Mouse (Mus musculus) megakaryocyte, adult 5-6 weeks (primary cell): Measurements from ENCODE around the gene Rrn3. TPM values are rescaled to one million over a fixed set of nuclear protein-coding genes. Genes with fewer than 3 reads are reported as not detected.
"Not testable (repeated sequence)": the region's sequence is repeated elsewhere in the genome, so short reads cannot be mapped to it uniquely, and the experiment has no call there.

Source experiments
- ATAC-seq: 2 replicates; pipeline ENCODE4 v1.8.0; 2016; ENCODE audit warnings: mild to moderate bottlenecking, inconsistent platforms; ENCODE audit not compliant: poor library complexity, severe bottlenecking
- total RNA-seq, 2 experiments: library from RNA; stranded (forward) in 1 of 2; stranded (reverse) in 1 of 2; fragments of 153-499, 151-499 nt in 1 of 2; fragments of 221-1000, 200-1000 nt in 1 of 2; gene quantifications; 2 replicates each; pipeline versions ENCODE4 v1.2.3 to v1.2.4; 2015 to 2017

Rrn3 gene
- total RNA-seq (2015) (14.5 and 16.3 TPM in 2 replicates), total RNA-seq (2017) (24.6 and 26.3 TPM in 2 replicates)

DNA sequence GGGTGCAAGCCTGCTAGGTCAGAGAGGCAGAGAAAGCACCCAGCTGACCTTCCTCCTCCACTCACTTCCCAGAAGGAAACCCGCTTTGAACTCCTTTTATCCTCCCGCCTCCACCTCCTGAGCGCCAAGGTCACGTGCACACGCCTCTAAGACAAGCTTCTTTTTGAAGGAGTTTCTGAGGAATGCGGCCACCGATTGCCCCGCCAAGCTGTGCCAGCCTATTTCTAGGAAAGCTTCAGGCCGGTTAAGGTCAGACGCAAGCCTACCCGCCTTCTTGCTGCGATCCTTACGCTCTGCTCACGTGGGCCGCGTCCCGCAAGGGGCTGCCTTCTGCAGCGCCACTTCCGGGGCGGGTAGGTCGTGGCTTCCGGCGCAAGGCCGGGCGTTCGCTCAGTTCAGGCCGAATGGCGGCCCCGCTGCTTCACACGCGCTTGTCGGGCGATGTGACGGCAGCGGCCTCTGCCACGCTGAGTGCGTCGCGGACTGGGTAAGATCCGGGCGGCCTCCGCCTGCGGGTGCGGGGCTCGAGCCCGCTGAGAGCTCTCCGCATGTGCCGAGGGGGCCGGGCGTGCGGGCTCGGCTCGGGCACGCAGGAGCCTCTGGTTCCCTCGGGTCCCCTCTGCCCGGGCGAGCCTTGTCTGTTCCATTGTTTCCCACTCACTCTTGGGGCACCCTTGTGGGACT lies at the start of gene Rrn3:
Gene Rrn3, plus strand, starts transcription at position 356 of the 684 bp plus-strand sequence.
- ATAC-seq = peak; percentile 100

DNA sequence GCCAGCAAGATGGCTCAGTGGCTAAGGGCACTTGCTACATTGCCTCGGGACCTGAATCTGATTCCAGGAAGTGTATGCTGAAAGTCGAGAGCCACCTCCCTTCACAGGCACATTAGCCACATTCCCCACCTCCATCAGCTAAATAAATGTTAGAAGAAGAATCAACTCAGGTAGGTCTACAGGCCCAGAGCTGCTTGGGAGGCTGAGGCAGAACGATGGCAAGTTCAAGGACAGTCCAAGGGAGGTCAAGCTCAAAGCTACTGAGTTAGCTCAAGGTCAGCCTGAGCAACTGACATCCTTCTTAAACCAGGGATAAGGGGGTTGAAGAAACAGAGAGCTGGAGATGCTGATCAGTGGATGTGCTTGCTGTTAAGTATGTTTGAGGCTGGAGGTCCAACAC lies 47.7 kb upstream of the Rrn3 start:
- ATAC-seq = no peak

DNA sequence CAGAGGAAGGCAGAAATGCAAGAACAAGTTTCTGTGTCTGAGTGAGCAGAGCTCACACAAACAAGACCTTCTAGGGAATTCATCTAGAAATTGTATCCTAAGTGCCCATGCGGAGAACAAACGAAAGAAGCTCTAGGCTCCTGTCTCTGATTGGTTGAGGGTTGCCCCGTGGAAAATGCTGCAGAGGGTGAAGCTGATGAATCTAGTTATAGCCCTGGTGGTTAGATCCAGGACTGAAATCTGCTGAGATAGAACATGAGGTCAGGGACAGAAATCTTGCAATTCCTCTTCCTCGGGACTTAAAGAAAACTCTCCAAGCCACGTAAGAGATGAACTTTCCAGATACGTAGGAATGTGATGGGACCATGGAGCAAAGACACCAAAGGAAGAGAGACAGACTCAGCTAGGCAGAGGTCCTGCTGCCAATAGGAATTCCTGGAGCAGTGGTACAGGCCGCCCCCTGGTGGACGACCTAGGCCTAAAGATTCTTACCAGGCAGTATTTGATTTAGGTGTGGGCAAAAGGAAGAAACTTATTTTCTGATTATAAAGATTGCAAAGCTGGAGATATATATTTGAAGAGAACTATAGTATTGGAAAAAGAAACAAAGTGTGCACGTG lies 46.9 kb upstream of the Rrn3 start:
- ATAC-seq = peak; percentile 57; the same call in 1 of the 2 replicates

DNA sequence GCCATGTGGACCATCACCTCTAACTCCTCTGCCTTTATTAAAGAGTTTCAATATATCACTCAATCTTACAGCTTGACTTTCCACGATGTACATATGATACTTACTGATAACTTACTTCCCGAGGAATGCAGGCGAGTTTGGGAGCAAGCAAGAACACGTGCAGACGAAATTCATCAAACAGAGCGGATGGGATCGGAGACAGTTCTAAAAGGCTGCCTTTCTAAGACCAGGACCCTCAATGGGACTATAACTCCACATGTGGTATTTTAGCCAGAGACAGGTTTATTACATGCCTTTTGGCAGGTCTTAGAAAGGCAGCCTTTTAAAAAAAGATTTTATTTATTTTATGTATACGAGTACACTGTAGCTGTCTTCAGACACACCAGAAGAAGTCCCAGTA lies 44.5 kb upstream of the Rrn3 start:
- no peak for ATAC-seq

DNA sequence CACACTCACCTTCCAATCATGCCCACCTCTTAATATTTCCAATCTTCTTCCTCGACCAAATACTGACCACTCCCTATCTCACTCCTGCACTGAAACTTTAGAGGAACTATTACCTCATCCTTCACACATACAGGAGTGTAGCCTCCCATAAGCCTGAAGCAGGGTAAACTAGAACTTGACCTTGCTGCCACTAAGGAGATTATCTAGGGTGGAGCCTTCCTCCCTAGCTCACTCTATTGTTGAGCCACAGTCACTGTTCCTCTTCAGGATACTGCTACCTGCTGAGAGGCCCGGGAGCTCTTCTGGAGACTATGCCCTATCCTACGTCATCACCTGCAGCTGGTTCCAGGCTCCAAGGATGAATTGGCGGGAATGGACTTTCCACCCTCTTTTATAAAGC lies 41.5 kb upstream of the Rrn3 start:
- ATAC-seq = not testable (repeated sequence)

DNA sequence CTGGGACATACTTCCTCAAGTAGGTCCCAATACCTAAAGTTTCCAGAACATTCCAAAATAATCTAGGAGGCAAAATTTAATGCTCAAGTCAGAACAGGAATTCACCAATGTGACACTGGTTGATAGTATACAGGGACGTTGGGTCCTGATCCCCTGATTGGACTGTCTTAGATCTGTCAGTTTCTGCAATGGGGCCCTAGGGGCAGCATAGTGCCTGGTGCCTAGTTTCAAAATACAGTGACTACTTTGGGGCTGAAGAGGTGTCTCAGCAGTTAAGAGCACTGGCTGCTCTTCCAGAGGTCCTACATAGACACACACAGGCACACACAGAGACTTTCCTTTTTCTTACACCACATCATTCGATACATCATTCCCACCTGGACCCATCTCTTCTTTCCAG lies 39.7 kb upstream of the Rrn3 start:
- no peak for ATAC-seq

DNA sequence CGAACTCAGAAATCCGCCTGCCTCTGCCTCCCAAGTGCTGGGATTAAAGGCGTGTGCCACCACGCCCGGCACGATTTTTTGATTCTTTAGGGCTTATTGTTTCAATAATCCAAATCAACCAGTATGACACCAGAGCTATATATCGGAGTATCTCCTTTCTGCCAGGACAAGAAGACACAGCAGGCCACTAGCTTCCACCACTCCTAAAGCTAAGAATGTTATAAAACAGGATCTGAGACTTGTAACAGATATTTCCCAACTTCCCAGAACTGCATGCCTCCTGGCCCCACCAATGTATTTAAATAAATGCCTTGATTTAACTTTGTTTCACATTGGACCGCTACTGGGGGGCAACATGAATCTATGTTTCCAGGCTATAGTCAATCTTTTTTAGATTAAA lies 32.8 kb upstream of the Rrn3 start:
- ATAC-seq = peak; percentile 49

DNA sequence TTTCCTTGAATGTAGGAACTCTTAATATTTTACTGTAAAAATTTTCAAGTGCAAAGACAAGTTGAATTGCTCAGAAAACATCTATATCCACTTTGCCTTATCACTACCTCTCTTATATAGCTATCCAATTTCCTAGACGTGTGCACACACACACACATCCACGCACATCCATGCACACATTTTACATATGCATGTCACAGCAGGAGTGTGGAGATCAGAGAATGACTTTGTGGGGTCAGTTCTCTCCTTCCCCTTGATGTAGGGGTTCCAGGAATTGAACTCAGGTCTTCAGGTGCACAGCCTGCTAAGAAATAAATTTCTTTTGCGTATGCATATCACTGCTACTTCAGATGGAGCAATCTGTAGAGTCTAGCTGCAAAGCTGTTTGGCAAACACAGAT lies 32.4 kb upstream of the Rrn3 start:
- ATAC-seq = no peak

DNA sequence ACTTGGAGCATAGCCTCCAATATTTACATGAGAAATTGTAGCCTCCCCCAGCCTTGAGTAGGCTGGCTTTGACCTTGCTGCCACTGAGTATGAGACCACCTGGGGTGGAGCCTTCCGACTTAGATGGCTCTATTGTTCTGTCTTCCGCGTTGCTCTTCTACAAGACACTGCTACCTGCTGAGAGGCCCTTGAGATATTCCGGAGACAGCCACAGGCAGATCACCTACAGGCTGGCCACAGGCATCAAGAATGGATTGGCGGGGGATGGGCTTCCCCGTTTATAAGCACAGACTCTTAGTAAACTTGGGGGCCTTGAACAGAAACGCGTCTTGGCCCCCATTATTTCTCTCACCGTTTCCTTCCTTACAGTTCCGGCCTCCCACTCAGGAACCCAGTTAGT lies 31.7 kb upstream of the Rrn3 start:
- ATAC-seq = not testable (repeated sequence)

DNA sequence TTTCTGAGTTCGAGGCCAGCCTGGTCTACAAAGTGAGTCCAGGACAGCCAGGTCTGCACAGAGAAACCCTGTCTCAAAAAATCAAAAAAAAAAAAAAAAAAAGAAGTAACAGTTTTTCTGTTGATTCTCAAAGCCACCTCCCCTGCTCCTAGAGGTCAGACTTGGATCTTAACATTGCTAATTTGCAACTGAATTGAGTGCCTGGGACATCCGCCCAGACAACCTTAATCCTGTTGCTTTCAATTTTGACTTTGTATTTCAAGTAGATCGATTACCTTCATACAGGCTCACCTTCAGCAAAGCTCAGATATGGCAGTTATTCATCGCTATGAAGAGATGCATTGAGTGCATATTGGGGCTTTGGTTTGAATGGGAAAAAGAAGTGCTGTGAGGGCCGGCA lies 31.2 kb upstream of the Rrn3 start:
- ATAC-seq = no peak

DNA sequence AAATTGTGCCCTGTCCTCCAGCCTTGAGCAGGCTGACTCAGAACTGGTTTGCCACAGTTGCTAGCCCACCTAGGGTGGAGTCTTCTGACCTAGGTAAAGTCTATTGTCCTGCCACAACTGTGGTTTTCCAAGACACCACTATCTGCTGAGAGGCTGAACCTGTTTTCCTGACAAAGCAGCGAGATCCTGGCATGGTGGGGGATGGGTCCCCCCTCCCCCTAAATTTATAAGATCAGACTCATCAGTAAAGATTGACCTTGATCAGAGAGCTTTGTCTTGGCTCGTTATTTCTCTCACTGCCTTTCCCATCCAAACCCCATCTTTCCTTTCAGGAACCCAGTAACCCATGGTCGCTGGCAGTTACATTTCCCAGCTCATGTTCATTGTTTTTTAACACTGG lies 30.5 kb upstream of the Rrn3 start:
- no peak for ATAC-seq

DNA sequence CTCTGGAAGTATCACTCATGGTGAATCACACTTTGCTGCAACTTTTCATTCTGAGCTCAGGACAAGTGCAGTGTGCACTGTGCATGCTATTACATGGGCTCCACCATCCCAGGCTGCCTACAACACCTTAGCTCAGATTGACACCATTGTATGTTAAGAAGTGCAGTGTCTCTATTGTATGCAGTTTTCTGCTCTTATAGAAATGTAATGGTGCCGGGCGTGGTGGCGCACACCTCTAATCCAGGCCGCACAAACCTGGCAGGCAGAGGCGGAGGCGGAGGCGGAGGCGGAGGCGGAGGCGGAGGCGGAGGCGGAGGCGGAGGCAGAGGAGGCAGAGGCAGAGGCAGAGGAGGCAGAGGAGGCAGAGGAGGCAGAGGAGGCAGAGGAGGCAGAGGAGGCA lies 29.9 kb upstream of the Rrn3 start:
- ATAC-seq = no peak

DNA sequence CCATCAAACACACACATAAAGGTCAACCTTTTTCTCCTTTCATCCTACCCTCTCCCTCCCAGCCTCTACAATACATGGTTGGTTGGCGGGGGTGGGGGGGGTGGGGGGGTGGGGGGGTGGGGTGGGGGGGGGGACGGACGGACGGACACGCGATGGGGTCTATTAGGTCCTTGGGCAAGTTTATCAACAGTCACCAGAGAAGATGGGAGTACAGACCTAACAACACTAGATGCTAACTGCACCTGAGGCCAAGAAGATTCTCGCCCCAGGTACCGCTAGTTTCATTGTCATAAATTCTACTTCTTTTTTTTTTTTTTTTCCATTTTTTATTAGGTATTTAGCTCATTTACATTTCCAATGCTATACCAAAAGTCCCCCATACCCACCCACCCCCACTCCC lies 26.5 kb upstream of the Rrn3 start:
- no peak for ATAC-seq

DNA sequence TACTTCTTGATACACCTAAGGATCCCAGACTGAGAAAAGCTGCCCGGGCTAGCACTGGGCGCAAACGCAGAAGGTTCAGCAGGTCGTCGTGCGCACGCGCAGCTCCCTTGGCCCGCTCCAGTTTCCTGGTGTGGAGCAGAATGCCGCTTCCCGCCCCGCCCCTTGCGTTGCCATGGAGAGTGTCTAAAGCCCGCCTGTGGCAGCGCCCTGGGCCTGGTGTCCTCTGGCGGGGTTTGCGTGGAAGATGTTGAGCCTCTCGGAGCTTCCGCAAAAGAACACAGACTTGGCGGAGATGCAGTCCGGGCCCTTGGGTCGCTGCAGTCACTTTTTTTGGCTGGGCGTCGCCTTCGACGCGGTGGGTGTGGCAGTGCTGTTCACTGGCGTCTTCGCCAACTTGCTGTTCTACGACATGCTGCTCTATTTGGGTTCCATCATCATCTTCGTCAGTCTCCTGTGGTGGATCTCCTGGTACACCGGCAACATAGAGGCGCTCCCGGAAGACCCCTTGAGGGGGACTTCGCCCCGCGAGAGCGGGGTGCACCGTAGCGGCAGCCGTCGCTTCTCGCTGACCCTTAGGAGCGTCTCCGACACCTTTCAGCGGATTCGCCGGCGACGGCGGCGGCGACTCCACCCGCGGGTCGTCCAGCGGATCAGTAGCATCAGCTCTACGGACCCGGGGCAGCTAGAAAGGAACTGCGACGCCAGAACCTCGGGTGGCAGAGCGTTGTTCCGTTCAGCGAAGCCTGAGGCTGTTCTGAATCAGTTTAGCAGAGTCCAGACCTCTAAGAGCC lies 25.9 kb upstream of the Rrn3 start:
- peak; percentile 99 for ATAC-seq

DNA sequence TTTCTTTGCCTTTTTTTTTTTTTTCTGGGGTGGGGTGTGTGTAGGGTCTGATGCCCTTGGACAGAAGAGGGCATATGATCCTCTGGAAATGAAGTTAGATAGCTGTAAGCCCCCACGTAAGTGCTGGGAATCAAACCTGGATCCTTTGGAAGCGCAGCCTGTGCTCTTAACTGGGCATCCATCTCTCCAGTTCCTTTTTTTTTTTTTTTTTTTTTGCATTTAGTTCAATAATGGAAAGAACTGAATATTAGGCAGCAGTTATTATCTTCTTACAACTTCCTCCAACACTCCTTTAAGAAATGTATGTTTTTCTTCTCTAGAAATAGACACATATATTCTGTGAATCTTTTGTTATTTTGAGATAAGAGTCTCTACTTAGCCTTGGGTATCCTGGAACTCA lies 22.7 kb upstream of the Rrn3 start:
- no peak for ATAC-seq

DNA sequence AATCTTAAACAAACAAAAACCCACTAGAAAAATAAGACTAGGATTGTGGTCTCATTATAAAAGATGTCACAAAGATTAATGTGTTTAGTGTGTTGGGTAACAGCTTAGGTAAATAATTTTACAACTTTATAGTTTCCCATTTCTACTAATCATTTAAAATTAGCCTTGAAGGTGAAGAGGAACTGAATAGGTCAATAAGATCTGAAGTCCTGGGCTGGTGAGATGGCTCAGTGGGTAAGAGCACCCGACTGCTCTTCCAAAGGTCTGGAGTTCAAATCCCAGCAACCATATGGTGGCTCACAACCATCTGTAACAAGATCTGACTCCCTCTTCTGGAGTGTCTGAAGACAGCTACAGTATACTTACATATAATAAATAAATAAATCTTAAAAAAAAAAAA lies 17.7 kb upstream of the Rrn3 start:
- ATAC-seq = not testable (repeated sequence)

DNA sequence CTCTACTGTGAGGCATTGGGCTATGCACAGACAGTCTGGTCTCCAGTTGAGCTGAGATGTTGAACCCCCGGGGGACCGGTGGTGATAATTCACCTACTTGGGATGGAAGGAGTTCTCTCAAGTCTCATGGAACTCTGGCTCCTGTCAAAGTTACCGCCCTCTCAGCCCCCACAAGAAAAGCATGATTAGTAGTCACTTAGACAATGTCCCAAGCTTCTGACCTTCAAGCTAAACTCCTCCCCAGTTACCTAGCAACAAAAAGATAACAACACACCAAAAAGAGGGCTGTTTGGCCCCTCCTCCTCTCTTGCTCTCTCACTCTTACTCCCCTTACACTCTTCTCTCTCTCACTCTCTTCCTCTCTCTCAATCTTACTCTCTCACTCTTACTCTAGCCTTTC lies 16.0 kb upstream of the Rrn3 start:
- no peak for ATAC-seq

DNA sequence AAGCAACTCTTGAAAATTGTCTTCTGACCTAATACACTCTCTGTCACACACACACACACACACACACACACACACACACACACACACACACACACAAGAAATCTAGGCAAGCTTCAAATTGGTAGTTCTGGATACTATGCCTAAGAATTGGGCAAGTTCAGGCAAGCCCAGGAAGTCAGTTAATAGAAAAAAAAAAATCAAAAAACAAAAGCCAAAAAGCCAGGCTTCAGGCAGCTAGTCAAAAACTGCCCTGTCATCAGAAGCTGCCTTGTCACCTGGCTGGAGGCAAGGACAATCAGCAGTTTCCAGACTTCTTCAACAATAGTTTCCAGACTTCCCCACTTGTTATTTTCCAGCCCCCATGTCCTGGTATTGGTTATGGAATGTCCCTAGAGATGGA lies 14.1 kb upstream of the Rrn3 start:
- ATAC-seq = no peak

DNA sequence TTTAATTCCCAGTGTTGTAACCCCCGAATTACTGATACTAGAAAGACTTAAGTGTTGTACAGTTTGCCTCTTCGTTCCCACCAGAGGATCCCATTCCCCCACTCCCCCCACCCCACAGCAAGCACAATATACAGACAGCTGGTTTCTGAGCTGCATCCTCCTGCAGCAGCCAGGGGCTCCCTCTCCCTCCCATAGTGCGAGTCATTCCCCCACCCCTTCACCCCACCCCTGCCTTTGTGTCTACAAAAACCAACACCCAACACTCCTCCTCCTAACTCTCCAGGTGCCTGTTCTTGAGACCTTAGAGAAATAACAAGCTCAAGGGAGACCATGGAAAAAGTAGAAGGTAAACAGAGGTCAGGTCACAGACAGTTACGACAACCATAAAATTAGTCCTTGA lies 8.9 kb upstream of the Rrn3 start:
- not testable (repeated sequence) for ATAC-seq

DNA sequence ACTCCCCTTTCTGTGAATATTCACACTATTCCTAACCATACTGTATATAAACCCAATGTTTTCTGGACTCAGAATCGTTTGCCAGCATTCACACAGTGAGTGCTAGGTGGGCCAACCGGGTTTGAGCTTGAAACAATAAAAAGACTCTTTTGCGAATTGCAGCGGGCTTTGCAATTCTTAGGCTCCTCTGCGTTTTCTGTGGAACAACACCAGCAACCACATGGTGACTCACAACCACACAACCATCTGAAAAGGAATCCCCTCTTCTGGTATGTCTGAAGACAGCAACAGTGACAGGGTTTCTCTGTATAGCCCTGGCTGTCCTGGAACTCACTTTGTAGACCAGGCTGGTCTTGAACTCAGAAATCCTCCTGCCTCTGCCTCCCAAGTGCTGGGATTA lies 8.5 kb upstream of the Rrn3 start:
- not testable (repeated sequence) for ATAC-seq

DNA sequence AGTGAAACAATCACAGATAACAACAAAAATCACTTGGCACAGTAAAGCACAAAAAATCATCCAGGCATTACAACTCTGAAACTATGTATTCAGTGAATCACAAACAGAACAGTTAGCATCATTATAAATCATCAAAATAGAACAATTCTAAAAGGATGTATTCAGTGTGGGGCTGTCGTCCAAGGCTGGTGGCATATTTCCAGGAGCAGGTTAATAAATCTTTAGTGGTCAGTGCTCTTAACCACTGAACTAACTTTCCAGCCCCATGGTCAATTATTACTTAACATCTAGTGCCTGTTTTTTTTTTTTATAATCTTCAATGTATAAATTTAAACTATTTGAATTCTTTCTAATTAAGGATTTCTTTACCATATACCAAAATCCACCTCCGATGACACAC lies 6.5 kb upstream of the Rrn3 start:
- not testable (repeated sequence) for ATAC-seq

DNA sequence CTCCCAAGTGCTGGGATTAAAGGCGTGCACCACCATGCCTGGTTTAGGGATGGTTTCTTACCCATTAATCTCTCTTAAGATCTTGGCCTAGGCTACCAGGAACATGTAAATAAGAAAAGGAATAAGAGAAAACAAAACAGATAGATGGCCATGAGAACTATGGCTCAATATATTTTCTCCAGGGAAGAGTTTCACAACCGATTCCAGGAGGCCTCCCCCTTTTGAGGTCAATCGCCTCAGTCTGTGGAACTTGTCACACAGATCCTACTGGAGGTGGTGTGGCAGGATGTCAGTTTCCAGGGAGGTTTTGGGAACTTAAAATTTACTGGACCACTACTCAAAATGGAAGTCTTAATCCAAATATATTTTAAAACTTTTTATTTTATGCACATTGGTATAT lies 5.9 kb upstream of the Rrn3 start:
- ATAC-seq = not testable (repeated sequence)
